Mouse (Mus musculus) thymus, adult 2 months (tissue): ENCODE measurements around the gene Msi2.

Experiments used
- CTCF ChIP-seq: fragments of 200-500 bp; IDR thresholded peaks from 2 replicates; pipeline ENCODE4 v1.5.1; 2012; ENCODE audit warnings: mild to moderate bottlenecking, control low read depth, low read length, moderate library complexity, borderline replicate concordance; ENCODE audit not compliant: control insufficient read depth, poor library complexity, insufficient read depth; ENCODE audit errors: extremely low read depth
- POLR2A ChIP-seq: fragments of 200-500 bp; IDR thresholded peaks from 2 replicates; pipeline ENCODE4 v1.6.1; 2012; ENCODE audit warnings: mild to moderate bottlenecking, low read length, control low read depth, moderate library complexity; ENCODE audit not compliant: control insufficient read depth, poor library complexity, insufficient read depth; ENCODE audit errors: extremely low read depth

GRCm38 (mm10) chr11:88327016-88327415, 391.3 kb downstream of the Msi2 start:
- no peak for TF ChIP-seq POLR2A
- no peak for TF ChIP-seq CTCF
